Mouse (Mus musculus) thymus, adult 2 months (tissue): ENCODE data around the gene Gm11983.

ENCODE experiments used
- CTCF ChIP-seq: fragments of 200-500 bp; IDR thresholded peaks from 2 replicates; pipeline ENCODE4 v1.5.1; 2012; ENCODE audit warnings: mild to moderate bottlenecking, control low read depth, low read length, moderate library complexity, borderline replicate concordance; ENCODE audit not compliant: control insufficient read depth, poor library complexity, insufficient read depth; ENCODE audit errors: extremely low read depth
- POLR2A ChIP-seq: fragments of 200-500 bp; IDR thresholded peaks from 2 replicates; pipeline ENCODE4 v1.6.1; 2012; ENCODE audit warnings: mild to moderate bottlenecking, low read length, control low read depth, moderate library complexity; ENCODE audit not compliant: control insufficient read depth, poor library complexity, insufficient read depth; ENCODE audit errors: extremely low read depth

DNA sequence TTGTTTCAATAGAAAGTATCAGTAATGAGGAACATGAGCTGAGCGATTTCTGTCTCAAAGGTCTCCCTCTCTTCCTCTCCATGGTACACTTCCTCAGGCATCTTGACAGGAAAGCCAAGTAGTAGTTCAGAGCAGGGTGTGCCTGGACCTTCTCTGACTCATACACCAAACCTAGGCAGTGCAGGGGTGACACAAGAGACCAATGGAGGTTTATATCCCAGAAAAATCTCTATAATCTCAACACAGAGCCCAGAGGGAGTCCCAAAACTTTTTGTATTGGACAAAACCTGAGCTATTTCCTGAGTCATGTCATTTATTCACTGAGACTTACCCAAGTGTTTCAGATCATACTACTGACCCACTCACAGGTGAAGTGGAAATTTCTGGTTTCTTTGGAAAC is at the start of gene Gm11983:
- TF ChIP-seq CTCF (no peak), POLR2A (no peak)
